Mouse (Mus musculus) lung, embryonic 16.5 days (tissue): ENCODE measurements at regions not wholly inside any gene's neighbourhood (a gene's known extent, or its start where the extent isn't known, plus 50 kb on each side); places are given as distances from the start of the nearest gene placed in this dataset.
A peak's percentile ranks its signal among the peaks of the same experiment; 100 is the strongest.

Experiments
- ATAC-seq: fragments of 200-750 bp; cut with Nextera tagmentation; 2 replicates; pipeline ENCODE4 v1.8.0; 2017; ENCODE audit warnings: low read depth, mild to moderate bottlenecking, moderate library complexity
- H3K27ac ChIP-seq: fragments of 300-500 bp; sonication (generic); 2 replicates; pipeline ENCODE4 v1.5.1; 2014; ENCODE audit warnings: mild to moderate bottlenecking, control low read depth, low read length
- H3K27me3 ChIP-seq: fragments of 300-500 bp; sonication (generic); 2 replicates; pipeline ENCODE4 v1.6.1; 2014; ENCODE audit warnings: low read depth, low read length, mixed read lengths; ENCODE audit not compliant: control insufficient read depth, insufficient read depth
- H3K36me3 ChIP-seq: fragments of 300-500 bp; sonication (generic); 2 replicates; pipeline ENCODE4 v1.6.1; 2014; ENCODE audit warnings: low read length; ENCODE audit not compliant: control insufficient read depth, insufficient read depth
- H3K4me1 ChIP-seq: fragments of 300-500 bp; sonication (generic); replicated peaks from 2 replicates; pipeline ENCODE4 v1.6.1; 2014; ENCODE audit warnings: low read length, mixed read lengths; ENCODE audit not compliant: control insufficient read depth, insufficient read depth
- H3K4me2 ChIP-seq: fragments of 300-500 bp; sonication (generic); 2 replicates; pipeline ENCODE4 v1.6.1; 2014; ENCODE audit warnings: low read depth, low read length, control low read depth
- H3K4me3 ChIP-seq: fragments of 300-500 bp; sonication (generic); 2 replicates; pipeline ENCODE4 v1.5.1; 2014; ENCODE audit warnings: mild to moderate bottlenecking, low read length, control low read depth
- H3K9ac ChIP-seq: fragments of 300-500 bp; sonication (generic); 2 replicates; pipeline ENCODE4 v1.6.1; 2014; ENCODE audit warnings: low read length, control low read depth
- H3K9me3 ChIP-seq: fragments of 300-500 bp; sonication (generic); 2 replicates; pipeline ENCODE4 v1.6.1; 2016; ENCODE audit warnings: low read length; ENCODE audit not compliant: control insufficient read depth
- WGBS: fragments of 180-500 bp; shearing (Covaris S2); extraction: QIAGEN DNeasy Blood & Tissue Kit; methylation state at CpG from one replicate; pipeline ENCODE4 v1.1.7; 2014; 5-methylcytosine and 5-hydroxymethylcytosine counted together

GRCm38 (mm10) chr14:47992091-47992490 is 128.5 kb upstream of the Peli2 start:
- Histone ChIP-seq H3K27ac (no peak overlapping the region), H3K36me3 (no peaks in the 10 kb centered on the region), H3K9ac (no peak overlapping the region), H3K9me3 (no peaks in the 10 kb centered on the region), H3K4me1 (peaks cover under 1% of the 10 kb centered on the region; the same call in 1 of the 2 replicates), H3K4me3 (no peak overlapping the region), H3K27me3 (no peaks in the 10 kb centered on the region), H3K4me2 (no peak overlapping the region)
- WGBS: 54% methylated on average over 5 of the region's 5 CpGs
- ATAC-seq: no peak

GRCm38 (mm10) chr14:47992851-47993250 is 127.8 kb upstream of the Peli2 start:
- ATAC-seq: no peak
- H3K9ac ChIP-seq: no peak overlapping the region
- no peak overlapping the region for H3K4me2 ChIP-seq
- no peaks in the 10 kb centered on the region for H3K9me3 ChIP-seq
- no peak overlapping the region for H3K4me3 ChIP-seq
- no peaks in the 10 kb centered on the region for H3K4me1 ChIP-seq
- H3K36me3 ChIP-seq: no peaks in the 10 kb centered on the region
- H3K27me3 ChIP-seq: no peaks in the 10 kb centered on the region
- no peak overlapping the region for H3K27ac ChIP-seq
- 85% methylated on average over 5 of the region's 5 CpGs for WGBS

- no peak overlapping the region for H3K9ac ChIP-seq
- H3K27me3 ChIP-seq: no peaks in the 10 kb centered on the region
- no peaks in the 10 kb centered on the region for H3K36me3 ChIP-seq
- no peak overlapping the region for H3K4me2 ChIP-seq
- H3K9me3 ChIP-seq: no peaks in the 10 kb centered on the region
- H3K4me1 ChIP-seq: no peaks in the 10 kb centered on the region
- no peak for ATAC-seq
- WGBS: 92% methylated on average over 8 of the region's 8 CpGs
- no peak overlapping the region for H3K27ac ChIP-seq
- no peak overlapping the region for H3K4me3 ChIP-seq
Measured at GRCm38 (mm10) chr14:47998936-47999335, 121.7 kb upstream of the Peli2 start.

GRCm38 (mm10) chr14:48005092-48005928 is 115.3 kb upstream of the Peli2 start:
- Histone ChIP-seq H3K4me1 (no peaks in the 10 kb centered on the region), H3K27ac (no peak overlapping the region)

GRCm38 (mm10) chr14:48005929-48006309 is 114.7 kb upstream of the Peli2 start:
- Histone ChIP-seq H3K9me3 (no peaks in the 10 kb centered on the region; the same call in 1 of the 2 replicates), H3K27ac (no peak overlapping the region), H3K4me3 (no peak overlapping the region), H3K27me3 (no peaks in the 10 kb centered on the region), H3K4me2 (no peak overlapping the region), H3K4me1 (no peaks in the 10 kb centered on the region), H3K36me3 (no peaks in the 10 kb centered on the region), H3K9ac (no peak overlapping the region)
- WGBS: 50% methylated on average over 1 of the region's 1 CpGs
- 0 out of 2 replicates have a peak, but pooled peaks have one; percentile 4 for ATAC-seq

More at GRCm38 (mm10) chr14:48005092-48005928, 115.3 kb upstream of the Peli2 start:
- WGBS: 64% methylated on average over 6 of the region's 6 CpGs
- no peak overlapping the region for H3K9ac ChIP-seq
- H3K36me3 ChIP-seq: no peaks in the 10 kb centered on the region
- H3K4me3 ChIP-seq: no peak overlapping the region
- H3K4me2 ChIP-seq: no peak overlapping the region
- H3K27me3 ChIP-seq: no peaks in the 10 kb centered on the region
- H3K9me3 ChIP-seq: no peaks in the 10 kb centered on the region
- ATAC-seq: no peak

- H3K4me1 ChIP-seq: no peaks in the 10 kb centered on the region
- H3K27ac ChIP-seq: no peak overlapping the region
- H3K4me2 ChIP-seq: no peak overlapping the region
- H3K4me3 ChIP-seq: no peak overlapping the region
- no peak for ATAC-seq
- no peaks in the 10 kb centered on the region; the same call in 1 of the 2 replicates for H3K9me3 ChIP-seq
- no peak overlapping the region for H3K9ac ChIP-seq
- no peaks in the 10 kb centered on the region for H3K27me3 ChIP-seq
- WGBS: 79% methylated on average over 2 of the region's 2 CpGs
- no peaks in the 10 kb centered on the region for H3K36me3 ChIP-seq
Measured at GRCm38 (mm10) chr14:48012361-48013215, 108.0 kb upstream of the Peli2 start.

GRCm38 (mm10) chr14:48013431-48013830 is 107.2 kb upstream of the Peli2 start:
- Histone ChIP-seq H3K4me1 (no peaks in the 10 kb centered on the region), H3K9me3 (no peaks in the 10 kb centered on the region; the same call in 1 of the 2 replicates), H3K4me3 (no peak overlapping the region), H3K27ac (no peak overlapping the region), H3K36me3 (no peaks in the 10 kb centered on the region), H3K4me2 (no peak overlapping the region), H3K9ac (no peak overlapping the region), H3K27me3 (no peaks in the 10 kb centered on the region)
- no peak for ATAC-seq
- WGBS: 68% methylated on average over 1 of the region's 1 CpGs

- no peak overlapping the region for H3K4me2 ChIP-seq
- no peaks in the 10 kb centered on the region; the same call in 1 of the 2 replicates for H3K9me3 ChIP-seq
- no peak overlapping the region for H3K4me3 ChIP-seq
- no peak for ATAC-seq
- H3K4me1 ChIP-seq: no peaks in the 10 kb centered on the region
- H3K36me3 ChIP-seq: no peaks in the 10 kb centered on the region
- no peaks in the 10 kb centered on the region for H3K27me3 ChIP-seq
- WGBS: 77% methylated on average over 2 of the region's 2 CpGs
- no peak overlapping the region for H3K9ac ChIP-seq
- no peak overlapping the region for H3K27ac ChIP-seq
Measured at GRCm38 (mm10) chr14:48014776-48015175, 105.8 kb upstream of the Peli2 start.

- Histone ChIP-seq H3K27ac (no peak overlapping the region), H3K4me2 (no peak overlapping the region), H3K9ac (no peak overlapping the region), H3K9me3 (no peaks in the 10 kb centered on the region; the same call in 1 of the 2 replicates), H3K4me3 (no peak overlapping the region), H3K27me3 (no peaks in the 10 kb centered on the region), H3K36me3 (no peaks in the 10 kb centered on the region), H3K4me1 (no peaks in the 10 kb centered on the region)
- 81% methylated on average over 6 of the region's 6 CpGs for WGBS
- ATAC-seq: no peak
Measured at GRCm38 (mm10) chr14:48017971-48018370, 102.7 kb upstream of the Peli2 start.
